Mouse (Mus musculus): ENCODE data around the gene Ube2d3. TPM values are rescaled to one million over a fixed set of nuclear protein-coding genes. Genes with fewer than 3 reads are reported as not detected.

Ube2d3 gene
- polyA plus RNA-seq (2015; fragmentation: Nextera tagmentation; extraction: Ambion mirVana) = 329 and 419 TPM in 2 replicates

GRCm38 (mm10) chr3:135437758-135438495 lies at the start of gene Ube2d3:
TSS of gene Ube2d3 (plus strand) at chr3:135438149.

GRCm38 (mm10) chr3:135423608-135424212 lies 14.2 kb upstream of the Ube2d3 start, which contains the start of gene Cisd2:
TSS of gene Cisd2 (minus strand) at chr3:135423925.

GRCm38 (mm10) chr3:135485128-135485899 lies 47.4 kb downstream of the Ube2d3 start, which contains the start of gene Manba:
TSS of gene Manba (plus strand) at chr3:135485611.

Other genes with a start within 250 kb of the Ube2d3 start
- 4.7 and 5.9 TPM in 2 replicates for gene Cenpe, start 225.6 kb upstream of the Ube2d3 start, polyA plus RNA-seq (2015; fragmentation: Nextera tagmentation; extraction: Ambion mirVana)
- gene Bdh2, start 156.9 kb upstream of the Ube2d3 start, polyA plus RNA-seq (2015; fragmentation: Nextera tagmentation; extraction: Ambion mirVana) = 8.4 and 18.7 TPM in 2 replicates
- gene Slc9b2, start 130.4 kb upstream of the Ube2d3 start, polyA plus RNA-seq (2015; fragmentation: Nextera tagmentation; extraction: Ambion mirVana) = 1.4 and 4.2 TPM in 2 replicates
- 0.08 and 0.90 TPM in 2 replicates for gene Slc9b1, start 90.1 kb upstream of the Ube2d3 start, polyA plus RNA-seq (2015; fragmentation: Nextera tagmentation; extraction: Ambion mirVana)
- gene Cisd2, start 14.2 kb upstream of the Ube2d3 start, polyA plus RNA-seq (2015; fragmentation: Nextera tagmentation; extraction: Ambion mirVana) = 31.1 and 31.4 TPM in 2 replicates
- 8.3 and 18.6 TPM in 2 replicates for gene Manba, start 47.5 kb downstream of the Ube2d3 start, polyA plus RNA-seq (2015; fragmentation: Nextera tagmentation; extraction: Ambion mirVana)